In genomic region chr1:126861816-126862215, GRCm38 (mm10) we compare ENCODE assay signal across 16 mouse cellular contexts. TPM values are rescaled to one million over a fixed set of nuclear protein-coding genes. Genes with fewer than 3 reads are reported as not detected.
"Had no signal": no experiment of that assay in that cellular context is flagged by ENCODE, and none has a peak within 500 bp of the region (broad histone marks: within the 10 kb centered on the region; RNA-seq: fewer than 3 reads in every experiment).

No protein-coding gene starts in this region.

- H3K9me3 ChIP-seq: kidney, embryonic 15.5 days; limb, embryonic 10.5 days; liver, embryonic 15.5 days; midbrain, embryonic 12.5 days; neural tube, embryonic 12.5 days had no signal

- H3K4me3 ChIP-seq: kidney, embryonic 15.5 days; left cerebral cortex, adult 2 months; limb, embryonic 10.5 days; liver, embryonic 15.5 days; midbrain, embryonic 12.5 days; neural tube, embryonic 12.5 days had no signal

- H3K27me3 ChIP-seq: kidney, embryonic 15.5 days; liver, embryonic 15.5 days; midbrain, embryonic 12.5 days; neural tube, embryonic 12.5 days had no signal

- DNase-seq: kidney, adult 2 months; kidney, postnatal 14 days; lung, embryonic 14.5 days; lung, postnatal 10 days; lung, postnatal 4 days; right cerebral cortex, adult 18-20 months; right cerebral cortex, postnatal 25 days; thymus, postnatal 36 days had no signal

- H3K36me3 ChIP-seq: kidney, embryonic 15.5 days; limb, embryonic 10.5 days; liver, embryonic 15.5 days; midbrain, embryonic 12.5 days; neural tube, embryonic 12.5 days had no signal

- H3K9ac ChIP-seq: kidney, embryonic 15.5 days; liver, embryonic 15.5 days; lung, embryonic 14.5 days; midbrain, embryonic 12.5 days; neural tube, embryonic 12.5 days had no signal

- H3K4me1 ChIP-seq: liver, embryonic 15.5 days had no signal

- H3K4me2 ChIP-seq: kidney, embryonic 15.5 days; liver, embryonic 11.5 days; liver, embryonic 15.5 days; lung, embryonic 14.5 days; midbrain, embryonic 12.5 days; neural tube, embryonic 12.5 days had no signal

- H3K27ac ChIP-seq: kidney, embryonic 15.5 days; left cerebral cortex, adult 2 months; limb, embryonic 10.5 days; liver, embryonic 15.5 days; midbrain, embryonic 12.5 days; neural tube, embryonic 12.5 days had no signal

RNA-seq across cellular contexts. Expression of gene Nckap5, which starts 31.2 kb away (rescaled TPM):
- total RNA-seq: megakaryocyte, adult 5-6 weeks had no signal
